ENCODE assay signal across 14 mouse cellular contexts in the genomic region with DNA sequence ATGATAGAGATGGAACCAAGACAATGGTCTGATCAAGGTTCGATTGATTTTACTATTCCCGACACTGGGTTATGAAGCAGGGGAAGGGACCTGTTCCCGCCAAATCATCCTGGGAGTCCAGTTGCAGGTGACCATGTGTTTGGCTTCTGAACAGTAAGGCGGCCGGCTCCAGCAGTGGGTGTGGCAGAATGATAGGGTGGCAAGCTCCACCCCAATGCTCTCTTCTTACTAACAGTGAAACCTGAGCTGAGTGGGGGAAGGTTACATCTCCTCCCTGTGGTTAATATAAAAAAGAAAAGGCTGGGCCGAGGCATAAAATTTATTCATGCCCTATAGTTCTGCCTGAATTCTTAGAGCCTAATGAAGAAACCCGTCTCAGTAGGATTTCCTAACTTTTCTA. TPM values are rescaled to one million over a fixed set of nuclear protein-coding genes. Genes with fewer than 3 reads are reported as not detected.
DNase-seq lines count a peak whose midpoint lies in the region; ATAC-seq and TF ChIP-seq lines count a peak whose summit lies in the region.
"Had no signal": no experiment of that assay in that cellular context is flagged by ENCODE, and none has a peak within 500 bp of the region (broad histone marks: within the 10 kb centered on the region; RNA-seq: fewer than 3 reads in every experiment).

No protein-coding gene starts in this region.

- no peak overlapping the region for H3K27ac ChIP-seq in heart, embryonic 11.5 days (ENCODE audit: low read depth, low read length)
- peak overlapping the region; percentile 95 for H3K27ac ChIP-seq in ES-E14 (ENCODE audit: insufficient read depth, low read depth, low read length, poor library complexity, severe bottlenecking)
- H3K27ac ChIP-seq in kidney, postnatal 0 days: no peak overlapping the region
- no peak overlapping the region for H3K27ac ChIP-seq in liver, embryonic 16.5 days (ENCODE audit: low read length)
- H3K27ac ChIP-seq in intestine, embryonic 16.5 days (ENCODE audit: low read length): no peak overlapping the region
- H3K27ac ChIP-seq: lung, embryonic 15.5 days had no signal

- intact Hi-C loops in left cerebral cortex, postnatal 4 days (cut with DNase I): no loop called here
- intact Hi-C loops in left cerebral cortex, postnatal 25 days (cut with DNase I): no loop called here

- H3K36me3 ChIP-seq in heart, embryonic 11.5 days (ENCODE audit: control insufficient read depth, insufficient read depth, low read length): no peaks in the 10 kb centered on the region
- H3K36me3 ChIP-seq in ES-E14 (ENCODE audit: control insufficient read depth, insufficient read depth, low read length, poor library complexity, severe bottlenecking): no peaks in the 10 kb centered on the region
- no peaks in the 10 kb centered on the region for H3K36me3 ChIP-seq in kidney, postnatal 0 days (ENCODE audit: insufficient read depth, low read length)
- no peaks in the 10 kb centered on the region for H3K36me3 ChIP-seq in liver, embryonic 16.5 days (ENCODE audit: control insufficient read depth, insufficient read depth)
- no peaks in the 10 kb centered on the region for H3K36me3 ChIP-seq in intestine, embryonic 16.5 days (ENCODE audit: control insufficient read depth, insufficient read depth, low read length)
- H3K36me3 ChIP-seq: lung, embryonic 15.5 days had no signal

- no peak for ATAC-seq in heart, embryonic 11.5 days (replicated peaks; ENCODE audit: insufficient number of reproducible peaks, low FRiP score, low TSS enrichment)
- no peak for ATAC-seq in kidney, postnatal 0 days (replicated peaks; ENCODE audit: low FRiP score, low read depth)
- ATAC-seq in liver, embryonic 16.5 days (ENCODE audit: low read depth): peak; percentile 70
- no peak for ATAC-seq in intestine, embryonic 16.5 days
- ATAC-seq: Patski had no signal

- in situ Hi-C loops in ES-E14 (cut with MboI; ENCODE audit: low sequenced_read_pairs in 2 of 2, unreplicated experiment in 2 of 2): no loop called here

- DNase-seq in heart, adult 11 months: peak; percentile 92
- peak; percentile 69 for DNase-seq in ES-E14 (ENCODE audit: low read depth, low spot score)
- DNase-seq in kidney, postnatal 0 days (ENCODE audit: low spot score): peak; percentile 42
- no peak for DNase-seq in left cerebral cortex, postnatal 4 days
- DNase-seq in left cerebral cortex, postnatal 25 days (ENCODE audit: low spot score in 2 of 2): no peak

- H3K4me2 ChIP-seq in heart, embryonic 11.5 days: no peak overlapping the region
- no peak overlapping the region for H3K4me2 ChIP-seq in kidney, postnatal 0 days (ENCODE audit: low read length)
- H3K4me2 ChIP-seq in liver, embryonic 16.5 days (ENCODE audit: low read depth, low read length): peak overlapping the region; percentile 7; the same call in 1 of the 2 replicates
- no peak overlapping the region for H3K4me2 ChIP-seq in intestine, embryonic 16.5 days (ENCODE audit: low read depth, low read length)
- H3K4me2 ChIP-seq: lung, embryonic 15.5 days had no signal

- no peaks in the 10 kb centered on the region for H3K27me3 ChIP-seq in heart, embryonic 11.5 days (ENCODE audit: control insufficient read depth, insufficient read depth, low read length)
- no peaks in the 10 kb centered on the region for H3K27me3 ChIP-seq in kidney, postnatal 0 days (ENCODE audit: insufficient read depth, low read length)
- no peaks in the 10 kb centered on the region for H3K27me3 ChIP-seq in liver, embryonic 16.5 days (ENCODE audit: control insufficient read depth, insufficient read depth, low read depth, low read length)
- no peaks in the 10 kb centered on the region for H3K27me3 ChIP-seq in intestine, embryonic 16.5 days (replicated peaks; ENCODE audit: control insufficient read depth, insufficient read depth, low read length)
- H3K27me3 ChIP-seq: lung, embryonic 15.5 days; Patski had no signal

- H3K4me1 ChIP-seq in heart, embryonic 11.5 days (ENCODE audit: control insufficient read depth, insufficient read depth, low read length): no peaks in the 10 kb centered on the region
- peaks cover 4 to 13% of the 10 kb centered on the region in 2 experiments; a peak in 1 of 4 replicates for H3K4me1 ChIP-seq in ES-E14 (ENCODE audit: control insufficient read depth in 2 of 2, insufficient read depth in 2 of 2, low read length in 2 of 2, poor library complexity in 1 of 2)
- H3K4me1 ChIP-seq in kidney, postnatal 0 days (replicated peaks; ENCODE audit: insufficient read depth, low read length): no peaks in the 10 kb centered on the region
- peaks cover 7% of the 10 kb centered on the region for H3K4me1 ChIP-seq in liver, embryonic 16.5 days (ENCODE audit: control insufficient read depth, low read depth, low read length)
- no peaks in the 10 kb centered on the region for H3K4me1 ChIP-seq in intestine, embryonic 16.5 days (ENCODE audit: control insufficient read depth, insufficient read depth, low read length)
- H3K4me1 ChIP-seq: lung, embryonic 15.5 days had no signal

- WGBS in heart, embryonic 11.5 days (ENCODE audit: insufficient replicate concordance): 54% methylated on average over 7 of the region's 7 CpGs
- WGBS in kidney, postnatal 0 days: 38% methylated on average over 7 of the region's 7 CpGs
- 39% methylated on average over 7 of the region's 7 CpGs for WGBS in liver, embryonic 16.5 days (ENCODE audit: insufficient replicate concordance)
- WGBS in intestine, embryonic 16.5 days: 59% methylated on average over 7 of the region's 7 CpGs

- no peak for TF ChIP-seq CTCF in kidney, postnatal 0 days (IDR thresholded peaks at IDR 0.05; ENCODE audit: low read depth)

- no peak overlapping the region for H3K9ac ChIP-seq in heart, embryonic 11.5 days (ENCODE audit: low read depth, low read length)
- peak overlapping the region; percentile 10; the same call in 1 of the 2 replicates for H3K9ac ChIP-seq in ES-E14 (ENCODE audit: insufficient read depth, low read depth, low read length, poor library complexity, severe bottlenecking)
- H3K9ac ChIP-seq in kidney, postnatal 0 days (ENCODE audit: low read depth, low read length): no peak overlapping the region
- H3K9ac ChIP-seq in liver, embryonic 16.5 days (ENCODE audit: low read depth, low read length): no peak overlapping the region
- no peak overlapping the region for H3K9ac ChIP-seq in intestine, embryonic 16.5 days (ENCODE audit: low read depth, low read length)
- H3K9ac ChIP-seq: lung, embryonic 15.5 days had no signal

- no peaks in the 10 kb centered on the region; the same call in 1 of the 2 replicates for H3K9me3 ChIP-seq in heart, embryonic 11.5 days (replicated peaks; ENCODE audit: control insufficient read depth, low read length)
- H3K9me3 ChIP-seq in ES-E14 (ENCODE audit: control insufficient read depth, insufficient read depth, low read depth, low read length): peaks cover 8% of the 10 kb centered on the region
- no peaks in the 10 kb centered on the region for H3K9me3 ChIP-seq in kidney, postnatal 0 days (replicated peaks; ENCODE audit: low read length)
- H3K9me3 ChIP-seq in liver, embryonic 16.5 days (replicated peaks; ENCODE audit: control insufficient read depth, low read length): no peaks in the 10 kb centered on the region
- H3K9me3 ChIP-seq in intestine, embryonic 16.5 days (ENCODE audit: control insufficient read depth, low read length): no peaks in the 10 kb centered on the region

- H3K4me3 ChIP-seq in heart, embryonic 11.5 days (ENCODE audit: low read depth, low read length): no peak overlapping the region
- no peak overlapping the region for H3K4me3 ChIP-seq in ES-E14 (ENCODE audit: insufficient read depth in 1 of 2, low read depth in 1 of 2, low read length in 2 of 2, poor library complexity in 1 of 2, severe bottlenecking in 1 of 2)
- no peak overlapping the region for H3K4me3 ChIP-seq in kidney, postnatal 0 days (replicated peaks; ENCODE audit: low read depth, low read length)
- H3K4me3 ChIP-seq in liver, embryonic 16.5 days (ENCODE audit: low read depth, low read length): no peak overlapping the region
- H3K4me3 ChIP-seq in intestine, embryonic 16.5 days (ENCODE audit: low read length): no peak overlapping the region
- H3K4me3 ChIP-seq: lung, embryonic 15.5 days had no signal

RNA-seq across cellular contexts. Expression of gene Pmm1, which starts 8.4 kb away (rescaled TPM):
- polyA plus RNA-seq in heart, embryonic 11.5 days (2014; fragmentation: Nextera tagmentation; extraction: Ambion mirVana): 22.5 and 22.6 TPM in 2 replicates
- 299 and 342 TPM in 2 replicates for total RNA-seq in ES-E14 (2012; rRNA removed)
- 27.1 and 27.8 TPM in 2 replicates for polyA plus RNA-seq in kidney, postnatal 0 days (2015; fragmentation: Nextera tagmentation; extraction: Ambion mirVana)
- 13.6 and 14.9 TPM in 2 replicates for polyA plus RNA-seq in liver, embryonic 16.5 days (2015; fragmentation: Nextera tagmentation; extraction: Ambion mirVana)
- 21.5 and 22.1 TPM in 2 replicates for polyA plus RNA-seq in intestine, embryonic 16.5 days (2015; fragmentation: Nextera tagmentation; extraction: Ambion mirVana)
- total RNA-seq in left cerebral cortex, postnatal 4 days (2021): 100 to 1,000 TPM; 138 to 140 TPM
- 100 to 1,000 TPM; 203 to 208 TPM for total RNA-seq in left cerebral cortex, postnatal 25 days (2021)

RNA-seq across cellular contexts. Expression of gene 1700029P11Rik, which starts 11.2 kb away (rescaled TPM):
- polyA plus RNA-seq in heart, embryonic 11.5 days (2014; fragmentation: Nextera tagmentation; extraction: Ambion mirVana): not detected in 2 replicates
- 29.9 and 41.1 TPM in 2 replicates for total RNA-seq in ES-E14 (2012; rRNA removed)
- not detected in 2 replicates for polyA plus RNA-seq in kidney, postnatal 0 days (2015; fragmentation: Nextera tagmentation; extraction: Ambion mirVana)
- not detected in 2 replicates for polyA plus RNA-seq in liver, embryonic 16.5 days (2015; fragmentation: Nextera tagmentation; extraction: Ambion mirVana)
- not detected in 2 replicates for polyA plus RNA-seq in intestine, embryonic 16.5 days (2015; fragmentation: Nextera tagmentation; extraction: Ambion mirVana)
- total RNA-seq in left cerebral cortex, postnatal 4 days (2021): not detected
- total RNA-seq in left cerebral cortex, postnatal 25 days (2021): not detected
- total RNA-seq: layer of hippocampus, adult 18-20 months had no signal
- polyA plus RNA-seq: frontal cortex, adult 2 months; heart, embryonic 16.5 days; lung, embryonic 15.5 days; Patski; stomach, embryonic 14.5 days had no signal

RNA-seq across cellular contexts. Expression of gene Xrcc6, which starts 18.5 kb away (rescaled TPM):
- polyA plus RNA-seq in heart, embryonic 11.5 days (2014; fragmentation: Nextera tagmentation; extraction: Ambion mirVana): 80.9 and 81.0 TPM in 2 replicates
- 69.1 and 84.6 TPM in 2 replicates for total RNA-seq in ES-E14 (2012; rRNA removed)
- polyA plus RNA-seq in kidney, postnatal 0 days (2015; fragmentation: Nextera tagmentation; extraction: Ambion mirVana): 45.2 and 53.6 TPM in 2 replicates
- polyA plus RNA-seq in liver, embryonic 16.5 days (2015; fragmentation: Nextera tagmentation; extraction: Ambion mirVana): 48.4 and 52.7 TPM in 2 replicates
- 72.1 and 78.4 TPM in 2 replicates for polyA plus RNA-seq in intestine, embryonic 16.5 days (2015; fragmentation: Nextera tagmentation; extraction: Ambion mirVana)
- 10 to 100 TPM; 28.3 to 28.7 TPM for total RNA-seq in left cerebral cortex, postnatal 4 days (2021)
- total RNA-seq in left cerebral cortex, postnatal 25 days (2021): 10 to 100 TPM; 19.5 to 23.7 TPM

RNA-seq across cellular contexts. Expression of gene Csdc2, which starts 32.6 kb away (rescaled TPM):
- 6.7 and 6.8 TPM in 2 replicates for polyA plus RNA-seq in heart, embryonic 11.5 days (2014; fragmentation: Nextera tagmentation; extraction: Ambion mirVana)
- total RNA-seq in ES-E14 (2012; rRNA removed): 1.2 TPM in 2 replicates
- polyA plus RNA-seq in kidney, postnatal 0 days (2015; fragmentation: Nextera tagmentation; extraction: Ambion mirVana): 20.4 and 23.1 TPM in 2 replicates
- 0.83 and 1.3 TPM in 2 replicates for polyA plus RNA-seq in liver, embryonic 16.5 days (2015; fragmentation: Nextera tagmentation; extraction: Ambion mirVana)
- 11.2 and 12.4 TPM in 2 replicates for polyA plus RNA-seq in intestine, embryonic 16.5 days (2015; fragmentation: Nextera tagmentation; extraction: Ambion mirVana)
- 100 to 1,000 TPM; 191 to 201 TPM for total RNA-seq in left cerebral cortex, postnatal 4 days (2021)
- total RNA-seq in left cerebral cortex, postnatal 25 days (2021): 10 to 100 TPM; 96.0 to 98.3 TPM

RNA-seq across cellular contexts. Expression of gene Polr3h, which starts 43.1 kb away (rescaled TPM):
- polyA plus RNA-seq in heart, embryonic 11.5 days (2014; fragmentation: Nextera tagmentation; extraction: Ambion mirVana): 120 and 121 TPM in 2 replicates
- 72.4 and 83.7 TPM in 2 replicates for total RNA-seq in ES-E14 (2012; rRNA removed)
- polyA plus RNA-seq in kidney, postnatal 0 days (2015; fragmentation: Nextera tagmentation; extraction: Ambion mirVana): 122 and 129 TPM in 2 replicates
- 53.2 and 55.3 TPM in 2 replicates for polyA plus RNA-seq in liver, embryonic 16.5 days (2015; fragmentation: Nextera tagmentation; extraction: Ambion mirVana)
- 83.9 and 85.0 TPM in 2 replicates for polyA plus RNA-seq in intestine, embryonic 16.5 days (2015; fragmentation: Nextera tagmentation; extraction: Ambion mirVana)
- total RNA-seq in left cerebral cortex, postnatal 4 days (2021): 10 to 100 TPM; 45.7 to 48.1 TPM
- 10 to 100 TPM; 49.8 to 56.5 TPM for total RNA-seq in left cerebral cortex, postnatal 25 days (2021)

Comparison
In these comparisons a context has a peak if more than half of its experiments do, and no peak if none do; other contexts are left out.
1. DNase-seq: peak in heart, adult 11 months (single experiment), ES-E14 (single experiment) and kidney, postnatal 0 days (single experiment); none in left cerebral cortex, postnatal 4 days (single experiment) and left cerebral cortex, postnatal 25 days (0 of 2).